Mouse (Mus musculus): ENCODE results near the gene Fosb.

Fosb gene

DNA sequence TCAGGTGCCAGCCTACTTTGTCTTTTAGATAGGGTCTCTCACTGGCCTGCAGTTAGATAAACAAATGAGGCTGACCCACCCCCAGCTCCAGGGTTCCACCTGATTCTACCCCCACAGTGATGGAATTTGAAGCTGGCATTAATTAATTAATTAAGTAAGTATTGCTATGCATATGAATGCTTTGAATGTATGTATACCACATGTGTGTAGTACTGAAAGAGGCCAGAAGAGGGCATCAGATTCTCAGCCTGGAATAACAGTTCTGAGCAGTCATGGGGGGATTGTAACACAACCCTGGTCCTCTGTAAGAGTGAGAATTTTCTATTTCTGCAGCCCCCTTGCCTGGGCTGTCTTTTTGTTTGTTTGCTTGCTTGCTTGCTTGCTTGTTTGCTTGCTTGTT lies 18.6 kb upstream of the Fosb start:
- no peak for DNase-seq

DNA sequence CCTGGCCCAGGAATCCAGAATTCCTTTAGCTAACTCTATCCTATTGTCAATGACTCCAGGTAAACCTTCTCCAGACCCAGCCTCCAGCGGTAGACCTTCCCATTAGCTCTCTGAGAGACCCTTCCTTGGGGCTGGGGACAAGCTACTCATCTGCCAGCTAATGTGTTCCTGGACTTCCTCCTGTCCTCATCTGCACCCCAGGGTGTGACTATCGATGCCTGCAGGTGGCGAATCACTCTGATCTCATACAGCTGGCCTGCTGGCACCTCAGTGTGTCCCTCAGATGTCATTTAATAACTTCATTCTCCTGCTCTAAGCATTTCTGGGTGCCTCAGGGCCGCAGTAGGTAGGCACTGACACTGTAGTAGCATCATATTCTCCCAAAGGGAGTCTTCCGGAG lies 17.9 kb upstream of the Fosb start:
- no peak for DNase-seq

DNA sequence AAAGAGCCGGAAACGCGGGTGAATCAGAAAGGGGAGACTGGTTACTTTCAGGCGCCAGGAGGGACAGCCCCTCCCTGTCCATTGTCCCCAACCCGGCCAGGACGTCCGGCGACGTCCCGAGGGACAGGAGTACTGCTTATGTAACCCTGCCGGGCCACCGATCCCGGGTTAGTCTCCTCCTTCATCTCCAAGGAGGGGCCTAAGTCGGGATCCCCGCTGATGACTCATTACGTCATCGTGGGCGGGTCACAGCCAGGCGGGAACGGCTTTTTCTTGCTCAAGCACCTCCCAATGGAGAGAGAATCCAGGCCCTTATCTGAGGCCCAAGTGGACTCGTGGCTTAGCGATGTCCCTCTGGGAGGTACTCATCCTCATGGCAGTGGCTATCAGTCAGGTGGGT lies 17.3 kb upstream of the Fosb start:
- DNase-seq, result peak; percentile 81 to 87

DNA sequence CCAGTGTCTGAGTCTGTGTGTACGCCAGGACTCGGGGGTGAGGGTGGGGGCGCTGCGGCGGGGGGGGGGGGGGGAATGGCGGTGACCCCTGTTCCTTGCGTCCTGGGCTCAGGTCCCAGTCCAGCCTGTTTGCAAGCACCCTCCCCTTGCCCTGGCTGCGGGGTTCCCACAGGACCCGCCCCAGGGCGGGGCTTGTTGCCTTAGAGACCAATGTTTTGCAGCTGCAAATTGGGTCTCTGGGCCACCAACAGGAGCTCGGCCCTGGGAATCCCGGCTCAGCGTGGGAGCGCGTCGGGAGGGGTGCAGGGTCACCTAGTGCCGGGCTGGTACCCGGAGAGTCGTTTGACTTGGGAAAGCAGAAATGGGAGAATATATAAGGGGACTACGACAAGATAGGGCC lies 16.5 kb upstream of the Fosb start:
- peak; percentile 66 to 78 for DNase-seq

DNA sequence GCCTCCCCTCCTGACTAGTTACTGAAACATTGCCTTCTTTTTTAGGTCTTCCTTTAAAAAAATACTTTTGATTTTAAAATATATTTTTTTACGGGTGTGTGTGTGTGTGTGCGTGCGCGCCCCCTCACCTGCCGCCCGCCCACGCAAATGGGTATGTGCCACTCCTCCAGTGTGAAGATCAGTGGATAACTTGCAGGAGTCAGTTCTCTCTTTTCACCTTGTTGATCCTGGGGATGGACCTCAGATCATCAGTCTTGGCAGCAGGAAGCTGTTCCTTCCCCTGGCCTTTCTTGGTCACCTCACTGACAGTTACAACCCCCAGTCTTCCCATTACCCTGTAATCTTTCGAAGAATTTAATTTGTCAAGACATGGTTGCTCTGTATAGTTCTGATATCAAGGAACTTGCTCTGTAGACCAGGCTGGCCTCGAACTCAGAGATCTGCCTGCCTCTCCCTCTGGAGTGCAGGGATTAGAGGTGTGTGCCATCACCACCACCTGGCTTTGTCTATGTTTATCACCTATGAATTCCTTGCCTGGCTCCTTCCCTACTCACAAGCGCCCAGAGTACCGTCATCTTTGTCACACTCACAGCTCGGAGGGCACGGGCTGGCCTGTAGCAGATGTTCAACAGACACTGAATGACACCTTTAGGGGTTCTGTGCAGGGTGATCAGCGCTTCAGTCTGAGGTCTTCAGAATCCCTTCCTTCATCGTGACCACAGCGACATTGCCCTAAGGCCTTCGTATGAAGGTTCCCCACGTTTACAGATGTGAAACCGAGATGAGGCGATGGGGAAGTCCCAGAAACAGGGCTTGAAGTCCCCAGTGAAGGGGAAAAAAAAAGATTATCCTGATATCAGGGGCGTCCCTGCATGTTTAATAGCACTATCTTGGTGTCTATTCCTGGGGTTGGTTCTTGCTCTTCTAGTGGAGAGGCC lies 15.7 kb upstream of the Fosb start:
- no peak for DNase-seq

DNA sequence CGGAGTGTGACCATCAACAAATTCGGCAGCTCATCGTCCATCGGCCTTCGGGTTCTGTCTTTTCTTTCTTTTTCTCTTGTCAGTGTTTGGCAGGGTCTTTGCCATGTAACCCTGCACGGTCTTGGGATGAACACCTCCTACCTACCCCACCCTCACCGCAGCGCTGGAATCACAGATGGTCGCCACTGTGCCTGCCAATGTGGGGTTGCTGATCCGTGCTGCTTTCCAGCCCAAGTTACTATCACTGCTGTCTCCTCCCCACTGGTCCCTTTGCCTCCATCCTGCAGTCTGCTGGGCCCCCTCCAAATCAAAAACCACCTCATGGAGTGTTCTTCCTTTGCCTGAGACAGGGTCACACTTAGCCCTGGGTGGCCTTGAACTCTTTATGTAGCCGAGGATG lies 14.4 kb upstream of the Fosb start:
- no peak for DNase-seq

DNA sequence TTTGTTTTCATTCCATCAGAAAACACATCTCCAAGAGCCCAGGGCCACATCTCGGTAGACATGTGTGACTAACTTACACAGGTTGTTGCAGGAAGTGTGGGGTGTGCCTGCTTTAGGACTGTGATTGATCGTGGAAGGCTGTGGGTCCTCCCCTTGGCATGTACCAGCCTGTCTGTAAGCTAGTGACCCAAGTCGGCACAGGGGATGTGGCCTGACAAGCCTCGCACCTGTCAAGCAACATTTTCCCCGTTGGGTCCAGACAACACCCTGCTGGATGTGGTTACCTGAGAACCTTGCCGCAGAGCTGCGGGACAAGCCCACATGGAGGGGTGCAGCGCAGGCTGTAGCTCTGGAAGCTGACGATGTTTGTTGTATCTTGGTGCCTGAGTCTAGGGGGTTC lies 12.6 kb upstream of the Fosb start:
- no peak for DNase-seq

DNA sequence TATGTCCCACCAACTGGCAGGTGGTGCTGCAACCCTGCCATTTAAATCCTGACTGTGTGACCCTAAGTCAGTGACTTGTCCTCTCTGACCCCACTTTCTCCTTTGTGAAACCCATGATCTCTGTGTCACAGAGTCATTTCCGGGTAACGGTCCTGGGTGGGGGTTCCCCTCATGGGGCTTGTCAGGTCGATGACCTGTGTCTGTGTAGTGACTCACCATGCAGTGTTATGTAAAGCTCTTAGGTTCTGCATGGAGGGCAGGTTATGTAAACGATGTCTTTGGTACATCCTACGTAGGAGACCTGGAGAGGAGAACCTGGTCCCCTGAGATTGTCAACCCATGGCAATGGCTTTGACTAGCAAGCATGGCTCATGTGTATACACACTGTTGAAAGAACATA lies 11.6 kb upstream of the Fosb start:
- DNase-seq, result no peak

DNA sequence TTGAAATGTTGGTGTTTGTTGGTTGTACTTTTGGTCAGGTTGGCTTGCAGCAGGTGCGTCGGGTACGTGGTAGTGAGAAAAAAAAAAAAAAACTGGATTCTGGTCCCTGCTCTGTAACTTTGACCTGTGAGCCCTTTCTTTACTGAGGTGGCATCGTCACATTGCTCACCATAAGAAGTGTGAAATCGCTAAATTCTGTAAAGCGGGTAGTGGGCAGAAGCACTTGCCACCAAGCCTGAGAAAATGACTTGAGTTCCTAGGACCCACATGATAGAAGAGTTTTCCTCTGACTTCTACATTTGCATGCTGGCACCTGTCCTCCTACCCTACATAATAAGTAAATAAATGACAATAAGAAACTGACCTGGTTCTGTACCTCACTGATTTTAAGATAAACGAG lies 10.8 kb upstream of the Fosb start:
- no peak for DNase-seq

DNA sequence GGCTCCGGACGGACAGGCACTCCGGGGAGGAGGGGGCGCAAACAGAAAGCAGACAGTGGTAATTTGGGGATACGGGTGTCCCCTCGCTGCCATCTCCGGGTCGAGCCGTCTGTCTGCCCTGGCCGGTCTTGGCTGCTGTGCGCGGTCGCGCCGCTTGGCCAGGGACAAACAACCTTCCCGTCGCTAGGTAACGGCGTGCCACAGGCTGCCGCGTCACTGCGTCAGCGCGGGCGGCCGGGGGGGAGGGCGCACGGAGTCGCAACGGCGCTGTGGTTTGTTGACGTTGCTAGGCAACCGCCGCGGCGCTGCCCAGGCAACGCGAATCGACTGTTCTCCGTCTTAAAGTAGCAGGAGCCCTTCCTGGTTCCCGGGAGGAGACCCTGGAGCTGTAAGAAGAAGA lies 10.1 kb upstream of the Fosb start:
- DNase-seq, result peak; percentile 94 to 98

DNA sequence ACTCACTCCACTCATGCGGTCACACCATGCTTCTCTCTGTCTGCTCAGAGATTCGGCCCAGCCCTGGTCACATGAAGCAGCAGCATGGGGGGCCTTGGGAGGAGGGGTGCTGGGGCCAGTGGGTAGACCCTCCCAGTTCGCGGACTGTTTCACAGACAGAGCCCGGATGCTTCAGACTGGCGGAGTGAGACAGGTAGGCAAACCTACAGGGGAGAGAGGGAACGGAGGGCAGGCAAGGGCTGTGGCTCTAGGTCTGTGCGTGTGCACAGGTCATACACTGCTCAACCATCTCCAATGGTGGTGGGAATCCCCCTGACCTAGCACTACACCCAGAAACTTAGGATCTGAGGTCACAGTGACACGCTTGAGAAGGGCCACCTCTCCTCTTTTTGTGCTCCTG lies 9.6 kb upstream of the Fosb start:
- DNase-seq, result peak in 1 of 2 experiments; percentile 31

DNA sequence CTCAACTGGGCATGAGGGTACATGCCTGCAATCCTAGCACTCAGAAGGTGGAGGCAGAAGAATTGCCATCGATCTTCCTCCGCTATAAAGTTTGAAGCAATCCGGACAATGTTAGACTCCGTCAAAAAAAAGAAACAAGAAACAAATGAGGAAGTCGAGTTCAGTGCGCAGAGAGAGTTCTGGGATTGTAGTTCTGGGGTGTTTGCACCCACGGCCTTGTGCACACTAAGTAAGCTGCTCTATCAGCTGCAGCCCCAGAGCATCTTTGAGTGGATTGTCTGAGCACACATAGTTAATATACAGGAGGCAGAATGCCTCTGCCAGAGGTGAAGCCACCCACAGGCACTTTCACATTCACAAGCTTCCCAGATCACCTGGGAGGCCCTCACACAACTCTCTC lies 8.8 kb upstream of the Fosb start:
- no peak for DNase-seq

DNA sequence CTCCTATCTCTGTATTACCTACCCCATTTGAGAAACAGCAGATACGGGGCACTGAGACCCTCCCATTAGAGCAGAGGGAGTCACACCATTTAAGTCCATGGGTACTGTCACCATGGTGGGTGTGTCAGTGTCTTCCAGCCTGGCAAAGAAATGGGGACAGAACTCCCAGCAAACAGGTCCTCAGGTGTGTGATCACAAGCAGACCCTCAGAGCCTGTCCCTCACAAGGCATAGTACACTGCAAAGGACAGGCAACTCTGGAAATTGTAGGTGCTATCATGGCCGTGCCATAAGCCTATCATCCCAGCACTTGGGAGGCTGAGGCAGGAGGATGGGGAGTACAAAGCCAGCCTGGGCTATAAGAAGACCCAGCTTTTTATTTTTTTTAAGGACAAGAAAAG lies 8.3 kb upstream of the Fosb start:
- no peak for DNase-seq

DNA sequence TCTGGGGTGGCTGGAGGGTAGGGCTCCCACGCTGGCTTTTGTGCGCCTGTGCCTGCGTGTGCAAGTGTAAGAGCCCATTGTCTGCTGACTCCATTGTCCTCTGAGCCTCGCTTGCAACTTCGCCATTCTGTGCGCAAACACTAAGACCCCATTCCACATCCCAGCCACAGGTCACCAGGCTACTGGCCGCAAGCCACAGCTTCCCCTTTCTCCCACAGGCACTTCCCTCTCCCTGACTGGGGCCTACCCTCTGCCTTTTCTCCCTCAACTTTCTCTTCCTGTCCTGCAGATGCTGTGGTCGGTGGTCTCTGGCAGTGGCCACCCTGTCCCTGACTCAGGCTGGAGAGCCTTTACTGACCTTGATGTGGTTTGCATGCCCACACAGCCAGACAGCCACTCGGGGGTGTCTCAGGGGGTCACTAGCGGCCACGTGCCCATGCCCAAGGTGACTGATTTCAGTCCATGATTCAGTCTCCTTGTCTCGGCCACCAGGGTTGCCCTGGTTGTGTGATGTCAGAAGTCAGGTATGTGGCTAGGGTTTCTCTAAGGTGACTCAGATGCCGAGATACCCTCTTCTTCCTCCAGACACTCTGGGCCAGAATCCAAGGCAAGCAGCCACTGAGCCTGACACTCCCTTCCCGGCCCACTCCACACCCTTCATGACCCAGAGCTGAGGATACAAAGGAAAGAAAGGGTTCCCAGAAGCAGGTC lies 6.8 kb upstream of the Fosb start:
- DNase-seq, result no peak

DNA sequence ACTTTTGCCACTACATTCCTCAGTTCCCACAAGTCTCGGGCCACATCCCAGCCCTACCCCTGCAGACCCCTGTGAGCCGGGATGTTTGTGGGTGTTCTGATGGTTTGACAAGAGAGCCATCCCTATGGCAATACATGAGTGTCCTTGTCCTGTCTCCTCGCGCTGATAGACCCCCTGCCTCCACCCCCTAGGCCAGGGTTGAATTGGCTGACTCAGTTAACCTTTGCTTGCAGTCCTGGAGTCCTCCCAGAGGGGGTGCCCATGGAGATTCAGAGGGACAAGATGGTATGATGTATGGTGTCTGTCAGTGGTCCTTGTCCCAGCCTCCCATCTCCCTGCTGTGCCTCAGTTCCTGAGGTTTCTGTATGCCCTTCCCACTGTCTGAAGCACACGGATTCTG lies 4.2 kb upstream of the Fosb start:
- no peak for DNase-seq

DNA sequence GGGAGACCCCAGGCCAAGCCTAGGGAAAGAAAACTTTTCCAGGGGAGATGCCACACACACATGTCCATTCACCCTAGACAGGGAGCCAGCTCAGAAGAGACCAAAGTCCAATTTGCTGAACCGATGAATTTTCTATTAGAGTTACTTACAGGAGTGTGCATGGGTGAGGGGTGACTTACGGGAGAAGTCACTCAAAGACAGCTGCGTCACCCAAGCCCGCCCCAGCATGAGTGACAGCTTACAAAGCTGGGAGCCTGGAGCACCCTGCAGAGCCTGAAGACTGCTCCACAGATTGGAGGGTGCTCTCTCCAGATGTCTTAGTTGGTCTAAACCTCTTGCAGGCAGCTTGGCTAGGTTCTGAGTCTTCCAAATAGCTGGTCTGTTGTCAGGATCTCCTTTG lies 2.1 kb upstream of the Fosb start:
- no peak for DNase-seq

DNA sequence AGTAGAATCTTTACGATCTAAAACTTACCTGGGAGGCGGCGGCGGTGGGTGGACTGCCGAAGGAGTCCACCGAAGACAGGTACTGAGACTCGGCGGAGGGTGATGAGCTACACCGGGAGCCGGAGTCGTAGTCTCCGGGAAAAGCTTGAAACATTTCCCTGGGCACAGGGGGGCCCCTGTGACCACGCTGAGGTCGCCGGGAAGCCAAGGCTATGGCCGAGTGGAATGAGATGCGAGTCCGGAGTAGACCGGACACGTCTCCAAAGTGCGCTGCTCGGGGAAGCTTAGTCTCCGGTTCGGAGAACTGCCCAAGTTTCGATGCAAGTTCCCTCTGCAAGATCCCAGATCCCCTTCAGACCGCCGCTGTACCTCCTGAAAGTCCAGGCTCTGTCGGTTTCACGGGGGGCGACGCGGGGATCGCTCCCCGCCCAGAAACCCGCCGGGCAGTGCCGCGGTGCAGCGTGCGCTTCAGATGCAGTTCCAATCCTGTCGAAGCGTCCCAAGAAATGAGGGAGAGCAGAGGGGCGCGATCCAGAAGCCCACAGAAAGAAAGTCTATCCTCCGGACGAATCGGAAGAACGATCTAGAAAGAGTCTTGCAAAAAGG lies 470 bp downstream of the Fosb start:
- DNase-seq, result peak in 1 of 2 experiments; percentile 37

DNA sequence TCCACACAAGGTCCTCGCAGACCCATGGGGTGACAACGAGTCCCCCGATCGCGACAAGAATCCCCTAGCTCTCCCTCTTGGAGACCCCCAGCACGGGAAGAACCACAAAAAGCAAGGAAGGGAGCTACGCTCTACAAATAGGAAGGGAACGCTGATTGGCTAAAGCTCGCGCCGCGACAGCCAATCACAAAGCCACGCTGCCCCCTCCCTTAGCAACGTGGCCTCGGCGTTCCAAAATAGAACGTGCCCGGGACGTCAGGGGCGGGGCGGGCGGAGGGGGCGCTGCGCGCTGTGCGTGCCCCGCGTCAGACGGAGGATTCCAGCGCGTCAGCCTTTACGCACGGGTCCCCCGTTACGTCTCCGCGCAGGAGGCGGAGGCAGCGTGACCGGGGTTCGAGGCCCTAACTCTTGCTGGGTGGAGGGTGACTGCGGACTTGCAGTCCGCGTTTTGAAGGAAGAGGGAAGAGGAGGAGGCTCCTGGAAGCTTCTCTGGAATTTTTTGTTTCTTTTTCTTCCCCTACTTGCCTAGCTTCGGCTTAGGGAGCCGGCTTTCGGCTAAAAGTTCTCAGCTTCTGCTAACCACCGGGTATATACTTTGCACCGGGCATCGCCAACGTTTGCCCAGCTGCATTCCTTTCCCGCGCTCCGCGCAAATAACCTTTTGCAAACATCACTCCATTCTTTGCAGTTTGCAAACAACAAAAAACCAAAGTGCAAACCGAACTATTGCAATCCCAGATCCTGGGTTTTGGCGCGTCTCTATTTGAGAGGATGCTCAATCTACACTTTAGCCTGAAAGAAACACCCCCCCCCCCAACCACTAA lies 1.2 kb downstream of the Fosb start:
- peak; percentile 98 for DNase-seq

DNA sequence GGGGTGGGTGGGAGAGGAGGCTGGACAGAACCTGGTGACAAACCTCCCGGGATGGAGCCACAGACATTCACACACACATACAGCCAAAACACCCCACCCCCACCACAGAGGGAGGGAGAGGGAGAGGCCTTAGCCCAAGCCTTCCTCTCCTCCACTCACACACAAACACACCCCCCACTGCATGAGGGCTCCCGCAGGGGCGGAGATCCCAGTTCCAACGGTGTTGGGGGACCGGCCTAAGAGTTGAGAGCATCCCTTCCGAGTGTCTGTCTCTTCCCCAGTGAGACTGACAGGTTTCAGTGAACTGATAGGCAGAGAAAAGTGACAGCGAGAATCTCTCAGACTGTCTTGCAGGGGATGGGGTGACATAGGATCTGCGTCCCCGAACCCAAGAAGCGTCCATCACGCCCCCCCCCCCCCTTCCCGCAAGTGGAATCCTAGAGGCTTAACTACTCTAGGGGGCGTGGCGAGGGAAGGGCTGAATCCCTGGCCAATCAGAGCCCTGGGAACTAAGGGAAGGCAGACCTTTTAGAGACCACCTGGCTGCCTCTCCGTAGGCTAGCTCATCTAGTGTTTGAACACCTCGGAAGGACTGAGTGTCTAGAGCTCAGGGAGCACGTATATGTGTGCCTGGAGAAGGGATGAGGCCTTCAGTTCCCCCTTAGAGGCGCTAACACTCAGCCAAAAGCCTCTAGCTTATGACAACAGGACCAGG lies 2.0 kb downstream of the Fosb start:
- peak; percentile 44 to 86 for DNase-seq

DNA sequence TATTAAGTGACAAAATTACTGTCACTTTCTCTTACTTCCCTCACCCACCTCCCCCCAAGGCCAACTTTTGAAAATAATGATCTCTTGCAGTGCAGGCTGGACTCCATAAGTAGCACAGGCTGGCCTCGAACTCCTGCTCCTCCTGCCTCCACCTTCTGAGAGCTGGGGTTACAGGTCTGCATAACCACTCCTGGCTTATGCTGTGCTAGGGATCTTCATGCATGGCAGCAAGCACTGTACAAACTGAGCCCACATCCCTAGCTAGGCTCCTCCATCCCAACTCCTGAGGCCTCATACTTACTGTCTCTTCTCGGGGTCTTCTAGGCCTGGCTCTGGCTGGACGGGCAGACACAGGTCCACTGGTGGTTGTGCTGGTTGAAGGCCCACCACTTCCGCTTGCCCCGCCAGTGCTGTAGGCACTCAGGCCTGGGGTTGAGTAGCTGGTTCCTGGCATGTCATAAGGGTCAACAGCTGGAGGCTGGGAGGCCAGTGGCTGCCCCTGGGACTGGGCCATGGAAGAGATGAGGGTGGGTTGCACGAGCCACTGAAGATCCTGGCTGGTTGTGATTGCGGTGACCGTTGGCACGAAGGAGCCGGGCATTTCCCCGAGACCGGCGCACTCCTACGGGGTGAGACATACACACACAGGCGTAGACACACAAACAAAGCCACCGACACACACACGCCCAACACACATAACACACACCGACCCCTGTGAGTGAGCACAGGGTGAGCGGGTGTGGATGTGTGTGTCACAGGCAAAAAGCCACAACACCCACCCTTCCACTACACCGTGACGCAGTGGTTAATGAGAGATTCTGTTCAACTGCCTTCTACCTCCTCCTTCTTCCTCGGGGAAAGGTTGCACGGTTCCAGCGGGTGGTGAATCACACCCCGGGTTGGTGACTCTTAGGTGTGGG lies 2.8 kb downstream of the Fosb start:
- peak in 1 of 2 experiments; percentile 28 for DNase-seq

Measured in cerebellum, postnatal 25 days (tissue).